Mouse (Mus musculus) B cell, adult 2 months (primary cell): ENCODE measurements around the gene Cdc37l1.
A peak's percentile ranks its signal among the peaks of the same experiment; 100 is the strongest.

Source experiments
- DNase-seq, 2 experiments: peaks; one replicate each; pipeline ENCODE4 v3.0.0; 2022

The Cdc37l1 gene

GRCm38 (mm10) chr19:29047334-29048170 is 57.4 kb downstream of the Cdc37l1 start, which contains the start of gene Ak3:
Ak3 (minus strand) TSS chr19:29047961.
- peak; percentile 71 to 77 for DNase-seq

DNA sequence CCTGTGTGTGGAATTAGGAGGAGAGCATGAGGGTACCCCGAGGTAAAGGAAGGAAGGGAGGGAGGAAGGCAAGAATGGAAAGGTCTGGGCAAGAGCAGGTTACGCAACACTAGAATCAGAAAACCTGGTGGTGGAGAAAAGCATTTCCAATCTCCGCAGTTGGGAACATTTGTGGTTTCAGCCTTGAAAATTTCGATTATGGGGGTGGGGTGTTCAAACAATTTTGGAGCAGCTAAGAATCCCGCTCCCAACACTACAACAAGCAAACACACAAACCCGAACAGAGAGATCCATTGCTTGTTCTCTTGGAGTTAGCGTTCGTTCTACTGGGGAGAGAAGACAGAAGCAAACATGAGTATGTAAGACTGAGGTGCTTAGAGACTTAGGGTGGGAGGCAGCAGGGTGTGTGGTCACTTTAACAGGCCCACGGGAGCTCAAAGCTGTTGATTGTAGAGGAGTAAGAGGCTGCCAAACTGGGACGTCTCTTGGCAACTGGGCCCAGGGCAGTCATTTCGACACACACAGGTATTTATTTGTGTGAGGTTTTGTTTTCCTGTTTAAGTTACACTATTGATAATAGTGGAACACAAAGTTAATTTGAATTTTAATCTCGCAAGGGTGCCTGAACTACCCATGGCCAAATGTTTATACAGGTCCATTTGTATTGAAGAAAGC is 59.4 kb downstream of the Cdc37l1 start:
- DNase-seq = no peak

DNA sequence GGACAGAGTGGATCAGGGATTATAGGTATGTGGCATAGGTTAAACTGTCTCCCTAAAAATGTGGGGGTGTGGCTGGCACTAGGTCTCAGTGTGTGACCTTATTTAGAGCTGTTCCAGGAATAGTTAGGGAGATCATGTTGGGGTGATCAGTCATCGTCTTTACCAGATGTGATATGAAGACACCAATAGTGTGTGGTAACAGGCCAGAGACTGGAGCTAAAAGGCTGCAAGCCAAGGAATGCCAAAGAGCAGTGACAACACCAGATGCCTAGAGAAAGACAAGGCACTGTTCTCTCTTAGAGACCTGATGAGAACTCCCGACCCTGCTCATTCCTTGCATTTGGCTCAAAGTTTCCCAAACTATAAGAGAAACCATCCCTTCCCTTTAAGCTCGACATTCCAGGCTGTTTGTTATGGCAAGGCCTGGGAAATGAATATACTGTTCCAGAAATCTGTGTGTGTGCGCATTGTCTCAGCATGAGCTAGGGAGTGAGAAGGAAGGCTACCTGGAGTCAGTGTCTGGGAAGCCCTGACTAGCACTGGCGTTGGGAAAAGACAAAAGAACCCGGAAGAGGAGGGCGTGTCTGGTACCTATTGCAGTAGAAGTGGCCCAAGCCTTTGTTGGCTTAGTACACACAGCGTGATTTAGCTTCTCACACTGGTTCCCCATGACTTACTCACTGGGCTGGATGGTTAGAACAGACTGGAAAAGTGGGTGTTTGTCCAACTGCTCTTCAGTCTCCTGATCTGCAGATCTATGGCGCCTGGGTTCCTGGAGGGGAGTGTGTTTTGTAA is 60.2 kb downstream of the Cdc37l1 start:
- no peak for DNase-seq

GRCm38 (mm10) chr19:29052786-29053185 is 62.6 kb downstream of the Cdc37l1 start:
- no peak for DNase-seq

DNA sequence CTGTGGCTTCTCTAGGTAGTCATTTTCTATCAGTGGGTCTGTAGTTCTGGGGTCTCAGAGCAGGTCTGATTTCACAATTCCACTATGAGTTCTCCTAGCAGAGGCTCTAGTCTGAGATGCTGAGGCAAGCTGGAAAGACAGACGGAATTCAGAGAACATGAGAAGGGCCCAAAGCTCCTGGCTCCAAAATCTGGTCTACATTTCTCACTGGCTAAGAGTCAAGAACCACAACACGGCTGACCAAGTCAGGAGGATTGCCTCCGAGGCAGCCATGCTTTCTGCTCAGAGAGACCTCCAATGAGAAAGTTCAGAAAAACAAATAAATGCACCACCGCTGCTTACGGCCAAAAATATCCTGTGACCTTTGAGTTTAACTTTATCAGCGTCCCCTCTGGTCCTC is 64.4 kb downstream of the Cdc37l1 start:
- DNase-seq = no peak

DNA sequence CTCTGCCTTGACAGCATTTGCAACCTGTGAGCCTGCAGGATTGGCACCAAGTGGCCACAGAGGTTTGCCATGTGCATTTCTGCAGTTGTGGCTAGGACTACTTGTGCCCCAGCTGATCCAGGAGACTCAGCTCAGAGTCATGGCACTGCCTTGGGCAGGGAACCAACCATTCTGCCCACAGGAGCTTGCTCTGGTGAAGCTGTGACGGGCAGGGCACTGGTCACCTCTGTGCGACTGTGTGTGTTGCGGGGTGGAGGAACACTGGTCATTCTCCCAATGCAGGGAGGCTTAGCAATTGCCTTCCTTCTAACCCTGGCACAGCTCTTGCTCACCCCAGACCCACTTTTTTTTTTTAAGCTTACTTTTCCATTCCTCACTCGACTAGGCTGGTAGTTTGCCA is 65.3 kb downstream of the Cdc37l1 start:
- DNase-seq = no peak

DNA sequence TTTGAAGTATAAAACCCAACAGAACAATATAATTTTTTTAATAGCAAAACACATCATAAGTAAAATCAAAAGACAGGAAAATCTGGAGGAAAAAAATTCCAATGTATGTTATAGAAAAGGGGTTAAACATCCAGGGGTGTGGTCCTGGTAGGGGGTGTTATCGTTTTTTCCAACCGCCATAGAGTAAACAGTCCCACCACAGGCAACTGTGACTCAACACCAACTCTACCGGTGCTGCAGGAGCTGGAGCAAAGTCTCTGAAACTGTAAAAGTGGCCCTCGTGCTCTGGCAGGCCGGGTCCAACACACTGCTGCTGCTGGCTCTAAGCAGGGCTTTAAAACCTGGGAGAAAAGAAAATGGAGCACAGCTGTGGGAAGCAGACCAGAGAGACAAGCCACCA is 68.6 kb downstream of the Cdc37l1 start:
- no peak for DNase-seq

DNA sequence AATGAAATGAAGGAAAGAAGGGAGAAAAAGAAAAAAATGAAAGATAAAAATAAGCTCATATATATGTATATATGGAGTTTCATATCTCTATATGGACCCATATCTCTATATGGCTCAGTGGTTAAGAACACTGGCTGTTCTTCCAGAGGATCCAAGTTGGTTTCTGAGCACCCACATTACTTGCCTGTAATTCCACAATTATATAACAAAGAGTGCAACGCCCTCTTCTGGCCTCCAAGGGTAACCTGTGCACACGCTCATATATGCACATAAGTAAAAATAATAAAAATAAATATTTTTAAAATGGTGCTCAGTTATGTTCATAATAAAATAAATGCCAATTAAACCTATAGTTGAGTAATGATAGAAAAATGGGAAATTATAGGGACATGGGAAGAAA is 69.5 kb downstream of the Cdc37l1 start:
- no peak for DNase-seq

- DNase-seq = no peak
Observed at GRCm38 (mm10) chr19:29060299-29060698, 70.1 kb downstream of the Cdc37l1 start.

DNA sequence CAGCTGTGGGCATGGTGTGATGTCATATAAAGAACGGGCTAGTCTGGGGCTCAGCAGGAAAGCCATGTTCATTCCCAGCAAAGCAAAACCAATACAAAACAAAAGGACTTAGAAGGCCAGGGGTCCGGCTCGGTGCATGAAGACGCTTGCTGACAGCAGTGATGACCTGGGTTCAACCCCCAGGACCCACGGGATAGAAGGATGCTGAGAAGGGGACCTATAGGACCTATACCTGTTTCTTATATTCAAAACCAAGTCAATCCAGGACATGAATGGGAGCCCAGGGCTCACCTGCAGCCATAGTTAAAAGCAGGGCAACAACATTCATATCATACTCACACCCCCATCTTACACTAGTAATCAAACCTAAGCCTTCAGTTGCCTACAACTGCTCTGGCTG is 72.9 kb downstream of the Cdc37l1 start:
- no peak for DNase-seq

DNA sequence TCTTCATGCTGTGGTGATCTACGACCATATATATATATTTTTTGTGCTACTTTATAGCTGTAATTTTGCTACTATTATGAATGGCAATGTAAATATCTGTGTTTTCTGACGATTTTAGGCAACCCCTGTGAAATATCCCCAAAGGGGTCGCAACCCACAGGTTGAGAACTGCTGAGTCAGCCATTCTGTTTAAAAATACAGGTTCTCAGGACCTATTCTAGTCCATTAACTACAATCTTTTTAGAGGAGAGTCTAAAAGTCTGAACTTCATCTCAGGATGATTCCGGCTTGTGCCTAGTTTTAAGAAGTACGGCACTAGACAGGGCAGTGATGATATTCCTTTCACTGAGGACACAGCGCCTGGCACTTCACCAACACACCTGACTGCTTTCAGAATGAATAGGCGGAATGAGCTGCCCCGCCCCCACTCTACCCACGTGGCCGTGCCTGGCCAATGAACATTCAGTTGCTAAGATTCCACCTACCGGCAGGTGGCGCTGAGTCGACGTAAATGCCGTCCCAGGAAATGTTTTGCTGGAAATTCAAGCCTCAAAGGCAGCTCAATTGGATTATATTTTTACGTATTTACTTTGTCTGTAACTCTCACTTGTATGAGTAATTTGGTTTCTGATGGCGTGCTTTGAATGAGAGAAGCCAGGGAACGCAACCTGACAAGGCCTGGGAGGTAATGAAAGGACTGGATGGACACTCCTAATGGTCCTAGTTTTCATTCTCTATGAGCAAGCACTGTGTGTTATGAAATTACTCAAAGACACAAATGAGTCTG is 73.6 kb downstream of the Cdc37l1 start:
- peak; percentile 97 for DNase-seq

DNA sequence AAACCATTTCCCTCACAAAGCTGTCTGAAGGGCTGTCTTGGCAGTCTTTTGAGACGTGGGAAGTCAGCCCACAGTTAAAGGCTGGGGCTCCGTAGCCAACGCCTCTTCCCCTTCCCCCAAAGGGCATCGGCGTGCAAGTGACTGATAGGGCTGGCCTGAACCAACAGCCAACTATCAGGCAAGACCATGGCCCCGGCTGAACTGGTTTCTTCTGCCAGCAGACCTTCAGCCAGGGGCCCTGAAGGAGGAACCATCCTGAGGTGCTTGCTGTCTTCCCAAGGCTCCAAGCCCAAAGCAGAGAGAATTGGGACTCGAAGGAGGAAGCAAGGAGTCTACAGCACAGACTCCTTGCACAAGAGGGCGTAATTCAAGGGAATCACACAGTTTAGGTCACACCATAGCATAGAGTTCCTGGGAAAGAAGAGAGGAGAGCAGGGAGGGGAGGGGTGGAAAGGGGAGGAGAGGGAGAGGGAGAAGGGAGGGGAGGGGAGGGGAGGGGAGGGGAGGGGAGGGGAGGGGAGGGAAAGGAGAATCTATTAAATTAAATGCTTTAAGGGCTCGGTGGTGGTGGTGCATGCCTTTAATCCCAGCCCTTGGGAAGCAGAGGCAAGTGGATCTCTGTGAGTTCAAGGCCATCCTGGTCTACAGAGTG is 74.4 kb downstream of the Cdc37l1 start:
- DNase-seq = peak; percentile 24

DNA sequence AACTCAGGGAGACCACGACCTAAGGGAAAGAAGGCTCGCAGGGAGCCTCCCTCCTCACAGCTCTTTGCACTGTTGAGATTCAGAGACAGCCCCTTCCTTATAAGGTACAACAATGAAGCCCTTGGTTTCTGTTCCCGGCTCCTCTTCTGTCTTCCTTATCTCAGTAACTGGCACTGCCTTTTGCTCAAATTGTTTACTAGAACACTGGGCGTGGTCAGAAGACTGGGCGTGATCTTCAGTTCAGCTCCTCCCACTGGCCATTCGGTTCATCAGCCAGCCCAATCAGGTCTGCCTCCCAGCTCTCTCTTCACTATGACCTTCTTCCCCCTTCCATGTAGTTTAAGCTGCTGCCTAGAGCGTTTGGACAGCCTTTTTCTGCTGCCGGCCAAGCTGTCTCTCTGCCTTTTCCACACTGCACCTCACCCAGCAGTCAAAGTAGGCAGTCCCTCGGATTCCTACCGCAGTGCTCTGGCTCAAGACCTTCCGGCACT is 76.9 kb downstream of the Cdc37l1 start:
- DNase-seq = peak; percentile 83 to 86

DNA sequence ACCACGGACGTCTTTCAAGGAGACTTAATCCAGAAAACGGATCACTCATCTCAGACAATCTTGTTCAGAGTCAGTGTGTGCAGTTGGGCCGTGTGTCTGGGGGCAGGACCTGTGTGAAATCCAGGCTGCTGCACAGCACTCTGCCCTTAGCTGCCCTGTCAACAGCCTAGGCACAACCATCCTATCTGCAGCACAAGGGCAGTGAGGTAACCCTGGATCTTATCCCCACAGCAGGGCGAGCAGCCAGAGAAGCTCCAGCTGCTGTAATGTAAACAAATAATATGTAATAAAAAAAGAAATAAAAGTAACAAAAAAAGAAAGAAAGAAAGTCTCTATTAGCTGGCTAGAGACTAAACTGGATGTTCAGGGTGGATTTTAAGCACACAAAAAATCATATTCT is 79.0 kb downstream of the Cdc37l1 start:
- no peak for DNase-seq

DNA sequence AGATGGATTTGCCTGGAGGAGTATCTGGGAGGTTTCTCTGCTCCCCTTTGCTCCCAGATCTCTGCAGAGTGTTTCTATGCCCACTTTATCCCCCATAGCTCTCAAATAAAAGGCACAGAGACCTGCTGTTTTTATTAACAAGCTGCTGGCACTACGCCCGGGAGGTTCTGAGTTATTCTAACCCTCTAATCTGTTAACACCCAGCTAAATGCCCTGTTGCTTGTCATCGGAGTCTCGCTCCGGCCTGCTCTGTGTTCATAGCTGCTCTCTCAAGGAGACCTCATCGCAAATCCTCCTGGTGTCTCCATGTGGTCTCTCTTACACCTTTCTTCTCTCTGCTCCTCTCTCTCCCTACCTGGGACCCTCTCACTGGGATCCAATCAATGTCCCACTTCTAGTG is 84.7 kb downstream of the Cdc37l1 start:
- no peak for DNase-seq
